Mouse (Mus musculus) liver, embryonic 14.5 days (tissue): ENCODE data around the gene Them4. TPM values are rescaled to one million over a fixed set of nuclear protein-coding genes. Genes with fewer than 3 reads are reported as not detected.

ENCODE experiments used
- ATAC-seq: fragments of 200-750 bp; cut with Nextera tagmentation; 2 replicates; pipeline ENCODE4 v1.8.0; 2017; ENCODE audit warnings: moderate number of reproducible peaks, mild to moderate bottlenecking, moderate library complexity; ENCODE audit not compliant: insufficient read depth
- DNase-seq, 3 experiments: peaks; one replicate each; pipeline ENCODE4 v3.0.0-alpha.2; 2012 to 2013; ENCODE audit warnings: low read depth in 3 of 3, low spot score in 3 of 3
- H3K27ac ChIP-seq: fragments of 300-500 bp; sonication (generic); 2 replicates; pipeline ENCODE4 v1.5.1; 2014; ENCODE audit warnings: moderate library complexity, mild to moderate bottlenecking, control low read depth, inconsistent platforms
- H3K27me3 ChIP-seq: fragments of 300-500 bp; sonication (generic); 2 replicates; pipeline ENCODE4 v1.6.1; 2014; ENCODE audit warnings: mild to moderate bottlenecking, low read length, moderate library complexity; ENCODE audit not compliant: control insufficient read depth, insufficient read depth
- H3K36me3 ChIP-seq: fragments of 300-500 bp; sonication (generic); replicated peaks from 2 replicates; pipeline ENCODE4 v1.6.1; 2014; ENCODE audit warnings: low read depth; ENCODE audit not compliant: control insufficient read depth, insufficient read depth
- H3K4me1 ChIP-seq, 2 experiments: fragments of 200-500 bp in 1 of 2; fragments of 300-500 bp in 1 of 2; sonication (generic) in 1 of 2; replicated peaks; 2 replicates each; pipeline ENCODE4 v1.6.1; 2012 to 2014; ENCODE audit warnings: antibody characterized with exemption in 1 of 2, inconsistent platforms in 1 of 2, low read length in 1 of 2; ENCODE audit not compliant: control insufficient read depth in 2 of 2, insufficient read depth in 2 of 2
- H3K4me2 ChIP-seq: fragments of 300-500 bp; sonication (generic); 2 replicates; pipeline ENCODE4 v1.6.1; 2014; ENCODE audit warnings: low read depth, mild to moderate bottlenecking, control low read depth, moderate library complexity
- H3K4me3 ChIP-seq, 2 experiments: fragments of 200-500 bp in 1 of 2; fragments of 300-500 bp in 1 of 2; sonication (generic) in 1 of 2; 2 replicates each; pipeline ENCODE4 v1.5.1; 2012 to 2014; ENCODE audit warnings: low read depth in 2 of 2, low read length in 2 of 2, mild to moderate bottlenecking in 2 of 2, control low read depth in 1 of 2, inconsistent platforms in 1 of 2, moderate library complexity in 1 of 2; ENCODE audit not compliant: insufficient read depth in 1 of 2
- H3K9ac ChIP-seq: fragments of 300-500 bp; sonication (generic); replicated peaks from 2 replicates; pipeline ENCODE4 v1.6.1; 2014; ENCODE audit warnings: mild to moderate bottlenecking, control low read depth, moderate library complexity
- H3K9me3 ChIP-seq: fragments of 300-500 bp; sonication (generic); 2 replicates; pipeline ENCODE4 v1.6.1; 2016; ENCODE audit warnings: low read length, mixed read lengths; ENCODE audit not compliant: control insufficient read depth
- CTCF ChIP-seq: IDR thresholded peaks from 2 replicates; pipeline ENCODE4 v1.5.1; 2016; ENCODE audit warnings: antibody characterized with exemption, low read depth, control low read depth
- EP300 ChIP-seq: IDR thresholded peaks from 2 replicates; pipeline ENCODE4 v1.6.1; 2016; ENCODE audit warnings: antibody characterized with exemption, low read depth
- WGBS: fragments of 180-500 bp; shearing (Covaris S2); extraction: QIAGEN DNeasy Blood & Tissue Kit; methylation state at CpG from one replicate; pipeline ENCODE4 v1.1.7; 2014; ENCODE audit not compliant: insufficient replicate concordance; 5-methylcytosine and 5-hydroxymethylcytosine counted together
- polyA plus RNA-seq, 2 experiments: library from polyadenylated mRNA; depleted of rRNA in 1 of 2; stranded (reverse) in 1 of 2; unstranded in 1 of 2; fragments of >200 nt; fragmentation: Nextera tagmentation in 1 of 2; extraction: Ambion mirVana in 1 of 2; gene quantifications; 2 replicates each; pipeline versions ENCODE4 v1.2.1 to v1.2.3; 2012 to 2014

The Them4 gene
- polyA plus RNA-seq, 2 experiments = 1.2 to 2.7 TPM

DNA sequence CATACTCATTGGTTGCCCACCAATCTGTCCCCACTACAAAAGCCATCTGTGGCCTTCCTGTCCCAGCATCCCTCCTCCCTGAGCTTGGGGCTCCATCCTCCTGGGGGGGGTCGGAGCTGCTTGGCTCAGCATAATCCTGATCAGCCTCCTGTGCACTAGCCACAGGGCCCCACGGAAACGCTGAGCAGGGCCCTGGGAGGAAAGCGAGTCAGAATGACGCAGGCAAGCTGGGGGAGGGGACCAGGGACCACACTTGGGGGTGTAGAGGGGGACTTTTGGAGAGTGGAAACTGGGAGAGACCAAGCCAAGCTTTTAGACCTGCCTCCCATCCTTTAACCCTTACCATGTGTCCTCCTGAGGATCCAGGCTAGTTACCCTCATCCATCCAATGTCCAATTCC lies 66.0 kb downstream of the Them4 start:
- Histone ChIP-seq H3K4me2 (no peak overlapping the region), H3K36me3 (no peaks in the 10 kb centered on the region), H3K4me1 (no peaks in the 10 kb centered on the region), H3K9me3 (no peaks in the 10 kb centered on the region), H3K27ac (no peak overlapping the region), H3K4me3 (no peak overlapping the region), H3K27me3 (no peaks in the 10 kb centered on the region), H3K9ac (no peak overlapping the region)
- TF ChIP-seq EP300 = no peak
- TF ChIP-seq CTCF = no peak
- ATAC-seq (no peak), DNase-seq (no peak)
- 36% methylated on average over 5 of the region's 5 CpGs for WGBS

DNA sequence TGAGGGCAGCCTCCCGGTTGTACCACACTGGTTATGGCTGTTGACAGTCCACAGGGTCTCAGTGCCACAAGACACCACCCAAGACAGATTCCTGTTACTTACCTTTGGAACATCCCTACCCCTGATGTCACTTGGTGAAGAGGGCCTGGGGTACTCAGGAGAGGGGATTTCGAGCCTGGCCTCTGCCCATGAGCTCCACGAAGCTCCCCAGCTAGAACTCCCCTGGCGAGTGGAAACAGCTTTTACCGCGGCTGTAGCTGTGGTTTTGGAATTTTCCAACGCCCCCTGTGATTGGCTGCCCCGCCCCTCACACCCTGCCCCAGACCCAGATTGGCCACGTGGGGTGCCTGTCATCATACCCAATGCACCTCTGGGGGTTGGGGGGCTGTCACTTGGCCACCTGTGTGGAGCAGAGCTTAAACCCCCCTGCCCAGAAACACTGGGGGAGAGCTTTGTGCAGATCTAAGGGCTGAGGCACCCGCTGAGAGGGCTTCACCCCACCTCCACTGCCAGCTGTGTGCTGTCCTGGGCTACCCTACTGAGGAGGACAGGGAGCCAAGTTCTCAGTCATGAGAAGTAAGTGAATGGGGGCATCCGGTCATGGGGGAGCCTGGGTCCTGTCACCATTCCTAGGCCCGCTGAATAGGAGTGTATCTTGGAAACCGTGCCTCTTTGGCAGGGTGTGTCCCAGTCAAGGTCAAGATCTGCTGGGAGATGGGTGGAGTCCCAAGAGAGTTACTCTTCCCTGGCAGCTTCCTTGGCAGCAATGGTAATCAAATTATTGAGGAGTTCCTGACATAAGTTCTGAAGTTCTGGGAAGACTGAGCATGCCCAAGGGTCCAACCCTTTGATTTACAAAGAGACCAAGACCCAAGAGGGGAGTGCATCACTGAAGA lies 67.4 kb downstream of the Them4 start:
- Histone ChIP-seq H3K9me3 (no peaks in the 10 kb centered on the region), H3K4me1 (no peaks in the 10 kb centered on the region), H3K4me3 (no peak overlapping the region), H3K9ac (no peak overlapping the region), H3K27me3 (no peaks in the 10 kb centered on the region), H3K4me2 (no peak overlapping the region), H3K36me3 (no peaks in the 10 kb centered on the region), H3K27ac (no peak overlapping the region)
- DNase-seq = no peak
- 9% methylated on average over 13 of the region's 13 CpGs for WGBS
- no peak for ATAC-seq
- no peak for TF ChIP-seq EP300
- TF ChIP-seq CTCF = no peak

DNA sequence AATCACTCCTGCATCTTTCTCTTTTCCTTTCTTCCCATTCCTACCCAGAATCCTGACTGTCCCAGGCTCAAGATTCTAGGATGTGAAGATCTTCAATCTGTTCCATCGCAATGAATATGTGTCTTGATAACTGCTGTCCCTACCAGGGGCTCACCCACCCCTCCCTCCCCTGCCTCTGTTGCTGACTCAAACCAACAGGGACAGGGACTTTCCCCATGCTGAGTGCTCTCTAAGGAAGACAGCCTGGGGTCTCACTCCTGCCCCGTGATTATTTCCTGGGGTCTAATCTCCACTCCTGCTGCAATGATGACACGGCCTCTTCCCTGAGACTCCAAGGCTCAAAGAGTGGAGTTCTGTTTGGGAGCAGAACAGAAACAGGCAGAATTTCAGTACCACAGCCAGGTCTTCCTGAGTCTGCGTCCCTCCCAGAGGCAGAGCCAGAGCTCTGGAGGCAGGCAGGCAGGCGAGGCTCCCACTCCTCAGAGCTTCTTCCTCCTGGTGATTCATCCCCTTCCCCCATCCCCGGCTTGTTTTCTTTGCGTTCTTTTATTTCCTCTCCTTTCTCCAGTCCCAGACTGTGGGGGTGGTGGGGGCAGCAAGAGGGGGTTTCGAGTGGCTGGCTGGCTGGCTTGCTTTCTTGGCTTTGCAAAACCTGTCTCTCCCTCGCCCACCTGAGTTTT lies 70.1 kb downstream of the Them4 start:
- no peaks in the 10 kb centered on the region for H3K9me3 ChIP-seq
- no peak overlapping the region for H3K27ac ChIP-seq
- TF ChIP-seq CTCF (no peak), EP300 (no peak)
- H3K36me3 ChIP-seq = no peaks in the 10 kb centered on the region
- DNase-seq = no peak
- no peaks in the 10 kb centered on the region for H3K4me1 ChIP-seq
- H3K4me3 ChIP-seq = no peak overlapping the region
- H3K27me3 ChIP-seq = no peaks in the 10 kb centered on the region
- ATAC-seq = no peak
- H3K4me2 ChIP-seq = no peak overlapping the region
- H3K9ac ChIP-seq = no peak overlapping the region
- 25% methylated on average over 9 of the region's 9 CpGs for WGBS

Other genes starting within 250 kb of the Them4 start
- not detected in 2 replicates for gene Gm10697, start 237.4 kb upstream of the Them4 start, polyA plus RNA-seq (2012; rRNA removed)
- not detected in 2 replicates for gene Gm10697, start 237.4 kb upstream of the Them4 start, polyA plus RNA-seq (2014; fragmentation: Nextera tagmentation; extraction: Ambion mirVana)
- not detected in 2 replicates for gene Gm10696, start 131.9 kb upstream of the Them4 start, polyA plus RNA-seq (2012; rRNA removed)
- not detected in 2 replicates for gene Gm10696, start 131.9 kb upstream of the Them4 start, polyA plus RNA-seq (2014; fragmentation: Nextera tagmentation; extraction: Ambion mirVana)
- not detected in 2 replicates for gene Gm5286, start 113.4 kb upstream of the Them4 start, polyA plus RNA-seq (2012; rRNA removed)
- not detected in 2 replicates for gene Gm5286, start 113.4 kb upstream of the Them4 start, polyA plus RNA-seq (2014; fragmentation: Nextera tagmentation; extraction: Ambion mirVana)
- gene Gm4778, start 46.1 kb upstream of the Them4 start, polyA plus RNA-seq (2012; rRNA removed) = not detected in 2 replicates
- gene Gm4778, start 46.1 kb upstream of the Them4 start, polyA plus RNA-seq (2014; fragmentation: Nextera tagmentation; extraction: Ambion mirVana) = not detected in 2 replicates
- not detected in 2 replicates for gene Them5, start 32.0 kb downstream of the Them4 start, polyA plus RNA-seq (2012; rRNA removed)
- gene Them5, start 32.0 kb downstream of the Them4 start, polyA plus RNA-seq (2014; fragmentation: Nextera tagmentation; extraction: Ambion mirVana) = not detected in 2 replicates
- 0.04 and 0.05 TPM in 2 replicates for gene C2cd4d, start 52.3 kb downstream of the Them4 start, polyA plus RNA-seq (2012; rRNA removed)
- gene C2cd4d, start 52.3 kb downstream of the Them4 start, polyA plus RNA-seq (2014; fragmentation: Nextera tagmentation; extraction: Ambion mirVana) = 0.14 and 0.23 TPM in 2 replicates
- gene Rorc, start 62.7 kb downstream of the Them4 start, polyA plus RNA-seq (2012; rRNA removed) = 0.75 and 0.78 TPM in 2 replicates
- 0.77 and 0.88 TPM in 2 replicates for gene Rorc, start 62.7 kb downstream of the Them4 start, polyA plus RNA-seq (2014; fragmentation: Nextera tagmentation; extraction: Ambion mirVana)
- gene Lingo4, start 88.4 kb downstream of the Them4 start, polyA plus RNA-seq (2012; rRNA removed) = 0.01 TPM in 2 replicates
- 0.04 TPM in 1 of 2 replicates, not detected in the other for gene Lingo4, start 88.4 kb downstream of the Them4 start, polyA plus RNA-seq (2014; fragmentation: Nextera tagmentation; extraction: Ambion mirVana)
- 1.0 and 3.0 TPM in 2 replicates for gene Tdrkh, start 103.2 kb downstream of the Them4 start, polyA plus RNA-seq (2012; rRNA removed)
- gene Tdrkh, start 103.2 kb downstream of the Them4 start, polyA plus RNA-seq (2014; fragmentation: Nextera tagmentation; extraction: Ambion mirVana) = 8.6 and 9.0 TPM in 2 replicates
- gene Mrpl9, start 133.2 kb downstream of the Them4 start, polyA plus RNA-seq (2012; rRNA removed) = 22.7 and 35.1 TPM in 2 replicates
- gene Mrpl9, start 133.2 kb downstream of the Them4 start, polyA plus RNA-seq (2014; fragmentation: Nextera tagmentation; extraction: Ambion mirVana) = 33.3 and 35.2 TPM in 2 replicates
- 0.02 TPM in 1 of 2 replicates, not detected in the other for gene Oaz3, start 133.8 kb downstream of the Them4 start, polyA plus RNA-seq (2012; rRNA removed)
- not detected in 2 replicates for gene Oaz3, start 133.8 kb downstream of the Them4 start, polyA plus RNA-seq (2014; fragmentation: Nextera tagmentation; extraction: Ambion mirVana)
- gene Celf3, start 168.2 kb downstream of the Them4 start, polyA plus RNA-seq (2012; rRNA removed) = 0.07 and 0.79 TPM in 2 replicates
- not detected in 2 replicates for gene Celf3, start 168.2 kb downstream of the Them4 start, polyA plus RNA-seq (2014; fragmentation: Nextera tagmentation; extraction: Ambion mirVana)
- not detected in 2 replicates for gene Riiad1, start 170.3 kb downstream of the Them4 start, polyA plus RNA-seq (2012; rRNA removed)
- gene Riiad1, start 170.3 kb downstream of the Them4 start, polyA plus RNA-seq (2014; fragmentation: Nextera tagmentation; extraction: Ambion mirVana) = not detected in 2 replicates